Mouse (Mus musculus) myocyte (in vitro differentiated cells): Measurements from ENCODE around the gene Syndig1. TPM values are rescaled to one million over a fixed set of nuclear protein-coding genes. Genes with fewer than 3 reads are reported as not detected.

ENCODE experiments used
- H3K27me3 ChIP-seq: one replicate; pipeline ENCODE4 v1.6.1; 2011; ENCODE audit not compliant: control insufficient read depth, insufficient read depth, insufficient read length
- H3K36me3 ChIP-seq: one replicate; pipeline ENCODE4 v1.6.1; 2011; ENCODE audit not compliant: control insufficient read depth, insufficient read depth
- H3K4me2 ChIP-seq: one replicate; pipeline ENCODE4 v1.6.1; 2011; ENCODE audit warnings: low read depth, control low read depth
- H3K4me3 ChIP-seq: one replicate; pipeline ENCODE4 v1.5.1; 2011; ENCODE audit warnings: mild to moderate bottlenecking, control low read depth, moderate library complexity
- H3K79me2 ChIP-seq: one replicate; pipeline ENCODE4 v1.6.1; 2011; ENCODE audit not compliant: control insufficient read depth, insufficient read depth
- H3ac ChIP-seq: one replicate; pipeline ENCODE4 v1.6.1; 2011; ENCODE audit not compliant: control insufficient read depth, insufficient read length
- CEBPB ChIP-seq: IDR thresholded peaks from 2 replicates; pipeline ENCODE4 v1.6.1; 2011; ENCODE audit warnings: mild to moderate bottlenecking, moderate library complexity; ENCODE audit not compliant: poor library complexity, insufficient read depth, severe bottlenecking
- E2F4 ChIP-seq: IDR thresholded peaks from one replicate; pipeline ENCODE4 v1.6.1; 2011; ENCODE audit warnings: mild to moderate bottlenecking, control low read depth, moderate library complexity; ENCODE audit not compliant: insufficient read depth
- MAX ChIP-seq: IDR thresholded peaks from one replicate; pipeline ENCODE4 v1.6.1; 2011; ENCODE audit warnings: low read depth, mild to moderate bottlenecking, control low read depth
- MYOD1 ChIP-seq, 3 experiments: IDR thresholded peaks; one replicate each; pipeline ENCODE4 v1.6.1; 2011; ENCODE audit warnings: control low read depth in 2 of 3, low read depth in 2 of 3, mild to moderate bottlenecking in 2 of 3, moderate library complexity in 1 of 3; ENCODE audit not compliant: insufficient read length in 2 of 3, control insufficient read depth in 1 of 3
- MYOG ChIP-seq, 3 experiments: IDR thresholded peaks; one replicate each; pipeline ENCODE4 v1.6.1; 2011; ENCODE audit warnings: control low read depth in 2 of 3, low read depth in 2 of 3, mild to moderate bottlenecking in 2 of 3; ENCODE audit not compliant: insufficient read length in 2 of 3, control insufficient read depth in 1 of 3, insufficient read depth in 1 of 3
- POLR2A ChIP-seq: IDR thresholded peaks from one replicate; pipeline ENCODE4 v1.6.1; 2011; ENCODE audit warnings: low read depth, mild to moderate bottlenecking, control low read depth, moderate library complexity; ENCODE audit not compliant: insufficient read length
- POLR2AphosphoS2 ChIP-seq: IDR thresholded peaks from one replicate; pipeline ENCODE4 v1.6.1; 2011; ENCODE audit warnings: low read depth, control low read depth; ENCODE audit not compliant: insufficient read length
- REST ChIP-seq: IDR thresholded peaks from one replicate; pipeline ENCODE4 v1.6.1; 2011; ENCODE audit warnings: mild to moderate bottlenecking, control low read depth, moderate library complexity; ENCODE audit not compliant: insufficient read depth, insufficient read length
- SRF ChIP-seq: IDR thresholded peaks from one replicate; pipeline ENCODE4 v1.6.1; 2011; ENCODE audit warnings: low read depth; ENCODE audit not compliant: control insufficient read depth, insufficient read length
- TCF12 ChIP-seq: IDR thresholded peaks from one replicate; pipeline ENCODE4 v1.6.1; 2011; ENCODE audit warnings: mild to moderate bottlenecking, control low read depth; ENCODE audit not compliant: poor library complexity, insufficient read depth, severe bottlenecking
- TCF3 ChIP-seq: IDR thresholded peaks from one replicate; pipeline ENCODE4 v1.6.1; 2011; ENCODE audit warnings: low read depth, control low read depth; ENCODE audit not compliant: insufficient read length
- USF1 ChIP-seq: IDR thresholded peaks from one replicate; pipeline ENCODE4 v1.6.1; 2011; ENCODE audit warnings: low read depth, mild to moderate bottlenecking, control low read depth, moderate library complexity
- polyA plus RNA-seq: library from polyadenylated mRNA; unstranded; fragments of >200 nt; fragmentation: generic; extraction: Trizol; gene quantifications from one replicate; pipeline ENCODE4 v1.2.1, GENCODE M21; 2012; ENCODE audit warnings: missing spikeins

Syndig1 gene
- not detected for polyA plus RNA-seq

- H3K36me3 ChIP-seq = no peaks in the 10 kb centered on the region
- no peak within 1 kb of the TSS for H3K4me3 ChIP-seq
- no peak within 1 kb of the TSS for H3ac ChIP-seq
- H3K79me2 ChIP-seq = no peaks in the 10 kb centered on the region
- no peak within 1 kb of the TSS for H3K4me2 ChIP-seq
- no peaks in the 10 kb centered on the region for H3K27me3 ChIP-seq
- TF ChIP-seq CEBPB (no peak), MYOG (IDR thresholded peaks at IDR 0.05; ENCODE audit: control insufficient read depth in 1 of 3, insufficient read depth in 1 of 3, insufficient read length in 2 of 3, low read depth in 2 of 3) (no peak), SRF (no peak)
Measured at GRCm38 (mm10) chr2:149828911-149829310, at the start of gene Syndig1. Syndig1 (plus strand) TSS chr2:149829211.

DNA sequence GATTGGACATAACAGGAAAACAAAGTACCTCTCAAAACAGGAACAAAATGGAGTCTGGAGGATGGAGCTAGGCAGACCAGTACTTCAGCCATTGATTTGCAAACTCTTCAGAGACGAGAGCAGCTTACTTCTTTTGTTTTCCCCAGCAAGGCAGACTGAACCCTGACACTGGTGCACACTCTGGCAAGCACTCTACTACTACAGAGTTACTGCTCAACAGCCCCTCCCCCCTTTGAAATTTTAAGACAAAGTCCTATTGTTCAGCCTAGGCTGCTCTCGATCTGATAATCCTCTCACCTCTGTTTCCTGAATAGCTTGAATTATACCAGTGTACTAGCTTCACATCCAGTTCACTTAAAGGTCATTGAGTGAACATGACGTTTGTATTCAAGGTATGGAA lies 30.4 kb upstream of the Syndig1 start:
- TF ChIP-seq POLR2A (no peak), MYOD1 (IDR thresholded peaks at IDR 0.05; ENCODE audit: control insufficient read depth in 1 of 3, insufficient read length in 2 of 3, low read depth in 2 of 3) (no peak), MYOG (IDR thresholded peaks at IDR 0.05; ENCODE audit: control insufficient read depth in 1 of 3, insufficient read depth in 1 of 3, insufficient read length in 2 of 3, low read depth in 2 of 3) (no peak), TCF12 (no peak), SRF (no peak), CEBPB (no peak), TCF3 (no peak), REST (no peak), E2F4 (no peak), USF1 (no peak), MAX (no peak), POLR2AphosphoS2 (no peak)
- H3K79me2 ChIP-seq = no peaks in the 10 kb centered on the region
- no peak overlapping the region for H3ac ChIP-seq

DNA sequence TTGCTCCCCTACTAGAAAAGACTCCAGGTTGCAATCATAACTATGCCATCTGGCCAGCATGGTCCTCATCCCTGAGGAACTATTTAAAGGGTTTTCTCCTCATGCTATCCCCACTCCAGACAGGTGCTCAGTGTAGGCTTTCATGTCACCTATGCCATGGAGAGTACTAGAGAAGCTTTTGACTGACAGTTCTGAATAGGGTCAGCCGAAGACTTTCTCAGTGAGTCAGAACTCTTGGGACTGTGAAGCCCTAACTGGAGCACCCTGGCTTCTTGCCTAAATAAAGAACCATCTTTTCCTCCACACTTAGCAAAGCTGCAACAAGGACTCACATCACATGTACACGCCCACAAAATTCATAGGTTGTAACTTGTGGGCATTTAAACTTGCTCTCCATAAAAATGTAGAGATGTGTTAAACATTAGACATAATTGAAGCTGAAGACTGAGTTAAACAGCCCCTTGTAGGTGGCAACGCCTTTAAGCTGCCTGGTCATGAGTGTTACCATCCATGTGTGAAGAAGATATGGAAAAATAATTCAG lies 24.3 kb upstream of the Syndig1 start:
- TF ChIP-seq SRF = no peak
- TF ChIP-seq MAX = no peak
- TF ChIP-seq USF1 = no peak
- TF ChIP-seq CEBPB = no peak
- TF ChIP-seq TCF12 = no peak
- no peak for TF ChIP-seq TCF3
- TF ChIP-seq MYOD1 (IDR thresholded peaks at IDR 0.05; ENCODE audit: control insufficient read depth in 1 of 3, insufficient read length in 2 of 3, low read depth in 2 of 3) = no peak
- TF ChIP-seq MYOG (IDR thresholded peaks at IDR 0.05; ENCODE audit: control insufficient read depth in 1 of 3, insufficient read depth in 1 of 3, insufficient read length in 2 of 3, low read depth in 2 of 3) = no peak
- TF ChIP-seq REST = no peak
- TF ChIP-seq POLR2A = no peak
- no peak for TF ChIP-seq E2F4
- no peak for TF ChIP-seq POLR2AphosphoS2
- Histone ChIP-seq H3K79me2 (no peaks in the 10 kb centered on the region), H3K36me3 (no peaks in the 10 kb centered on the region), H3ac (no peak overlapping the region), H3K4me3 (no peak overlapping the region), H3K4me2 (no peak overlapping the region), H3K27me3 (no peaks in the 10 kb centered on the region)

More for the DNA sequence above, 30.4 kb upstream of the Syndig1 start:
- Histone ChIP-seq H3K4me3 (no peak overlapping the region), H3K36me3 (no peaks in the 10 kb centered on the region), H3K27me3 (no peaks in the 10 kb centered on the region), H3K4me2 (no peak overlapping the region)

- Histone ChIP-seq H3K27me3 (no peaks in the 10 kb centered on the region), H3K4me3 (no peak overlapping the region), H3ac (no peak overlapping the region), H3K79me2 (no peaks in the 10 kb centered on the region), H3K4me2 (no peak overlapping the region), H3K36me3 (no peaks in the 10 kb centered on the region)
- TF ChIP-seq CEBPB (no peak), TCF3 (no peak), MAX (no peak), E2F4 (no peak), MYOD1 (IDR thresholded peaks at IDR 0.05; ENCODE audit: control insufficient read depth in 1 of 3, insufficient read length in 2 of 3, low read depth in 2 of 3) (no peak), USF1 (no peak), MYOG (IDR thresholded peaks at IDR 0.05; ENCODE audit: control insufficient read depth in 1 of 3, insufficient read depth in 1 of 3, insufficient read length in 2 of 3, low read depth in 2 of 3) (no peak), SRF (no peak), POLR2AphosphoS2 (no peak), TCF12 (no peak), POLR2A (no peak), REST (no peak)
Measured at GRCm38 (mm10) chr2:149805256-149805655, 23.8 kb upstream of the Syndig1 start.

GRCm38 (mm10) chr2:149812899-149813298 lies 16.1 kb upstream of the Syndig1 start:
- H3ac ChIP-seq = no peak overlapping the region
- TF ChIP-seq POLR2AphosphoS2 (no peak), CEBPB (no peak), USF1 (no peak), E2F4 (no peak), TCF12 (no peak), MAX (no peak)

More at GRCm38 (mm10) chr2:149812899-149813298, 16.1 kb upstream of the Syndig1 start:
- no peak overlapping the region for H3K4me3 ChIP-seq
- no peak overlapping the region for H3K4me2 ChIP-seq
- H3K36me3 ChIP-seq = no peaks in the 10 kb centered on the region
- H3K79me2 ChIP-seq = no peaks in the 10 kb centered on the region
- H3K27me3 ChIP-seq = no peaks in the 10 kb centered on the region
